Mouse (Mus musculus) telencephalon, adult 2 months (tissue): ENCODE results near the gene Dhx57.
"Not testable (repeated sequence)": the region's sequence is repeated elsewhere in the genome, so short reads cannot be mapped to it uniquely, and the experiment has no call there.

Experiments
- DNase-seq: peaks from one replicate; pipeline ENCODE4 v3.0.0-alpha.2; 2011; ENCODE audit warnings: low read depth, low spot score

Dhx57 gene

DNA sequence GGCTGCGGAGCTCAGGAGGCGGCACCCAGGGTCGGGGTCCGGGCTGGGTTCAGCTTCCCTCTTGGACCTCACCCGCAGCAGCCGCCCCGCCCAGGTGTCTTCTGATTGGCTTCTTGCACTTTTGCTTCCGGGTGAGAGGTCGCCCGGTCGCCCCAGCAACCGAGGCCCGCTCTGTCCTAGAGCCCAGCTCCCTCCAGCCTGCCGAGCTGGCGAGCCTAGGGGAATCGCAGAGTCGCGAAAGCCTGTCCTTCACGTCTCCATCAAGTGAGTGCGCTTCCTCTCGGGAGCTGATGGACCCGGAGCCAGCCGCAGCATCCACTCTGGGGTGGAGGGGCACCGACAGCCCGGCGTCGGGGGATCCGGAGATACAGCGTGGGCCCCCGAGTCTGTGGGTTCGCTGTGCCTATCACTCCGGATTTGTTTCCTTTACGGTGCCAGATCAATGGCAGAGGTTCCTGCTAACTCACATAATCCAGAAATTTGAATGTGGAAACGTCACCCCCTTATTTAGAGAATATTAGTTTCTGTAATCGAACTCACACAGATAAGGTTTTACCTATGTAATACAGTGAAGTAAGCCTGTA, at the start of gene Dhx57, which contains the start of gene Morn2:
Gene Dhx57 (minus strand): TSS at position 403 of the 584 bp plus-strand sequence.
Gene Morn2 (plus strand): TSS at position 130 of the 584 bp plus-strand sequence.
- peak; percentile 85 for DNase-seq

- DNase-seq = peak; percentile 13
These were observed 42.1 kb upstream of the Dhx57 start for GRCm38 (mm10) chr17:80332386-80332785.

- DNase-seq = no peak
These were observed 36.2 kb upstream of the Dhx57 start for GRCm38 (mm10) chr17:80326431-80326830.

GRCm38 (mm10) chr17:80325456-80325855, 35.2 kb upstream of the Dhx57 start:
- DNase-seq = no peak

DNA sequence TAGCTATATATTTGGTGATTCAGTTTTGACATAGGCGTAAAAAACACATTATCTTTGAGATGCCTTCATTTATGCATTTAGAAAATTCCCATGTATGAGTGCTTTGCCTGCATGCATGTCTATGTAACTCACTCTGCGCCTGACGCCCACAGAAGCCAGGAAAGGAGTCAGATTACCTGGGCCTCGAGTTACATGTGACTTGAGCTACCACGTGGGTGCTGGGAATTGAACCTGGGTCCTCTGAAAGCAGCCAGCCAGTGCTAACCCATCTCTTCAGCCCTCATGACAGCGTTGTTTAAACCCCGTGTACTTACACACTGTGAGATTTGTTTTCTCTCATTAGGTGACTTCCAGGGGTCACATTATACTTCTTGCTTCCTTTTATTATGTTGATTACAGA, 34.2 kb upstream of the Dhx57 start:
- no peak for DNase-seq

GRCm38 (mm10) chr17:80323658-80324057, 33.4 kb upstream of the Dhx57 start:
- no peak for DNase-seq

DNA sequence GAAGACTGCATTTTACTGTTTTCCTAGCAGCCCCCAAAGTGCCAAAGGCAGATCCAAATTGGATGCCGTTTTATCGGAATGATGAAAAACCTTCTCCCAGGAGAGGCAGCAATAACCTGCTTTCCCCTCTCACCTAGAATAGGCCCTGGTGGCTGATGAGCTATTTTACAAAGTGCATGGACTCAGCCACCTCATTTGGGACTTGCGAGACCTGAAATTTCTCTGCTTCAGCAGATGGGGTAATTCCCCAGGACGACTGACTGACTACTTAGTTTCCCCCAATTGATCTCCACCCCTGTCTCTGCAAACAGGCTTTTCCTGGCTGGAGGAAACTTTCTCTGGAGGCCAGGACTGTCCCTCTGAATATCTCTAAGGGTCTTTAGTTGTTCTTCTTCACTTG, 32.7 kb upstream of the Dhx57 start:
- no peak for DNase-seq

- DNase-seq = no peak
These were observed 32.0 kb upstream of the Dhx57 start for GRCm38 (mm10) chr17:80322228-80322627.

DNA sequence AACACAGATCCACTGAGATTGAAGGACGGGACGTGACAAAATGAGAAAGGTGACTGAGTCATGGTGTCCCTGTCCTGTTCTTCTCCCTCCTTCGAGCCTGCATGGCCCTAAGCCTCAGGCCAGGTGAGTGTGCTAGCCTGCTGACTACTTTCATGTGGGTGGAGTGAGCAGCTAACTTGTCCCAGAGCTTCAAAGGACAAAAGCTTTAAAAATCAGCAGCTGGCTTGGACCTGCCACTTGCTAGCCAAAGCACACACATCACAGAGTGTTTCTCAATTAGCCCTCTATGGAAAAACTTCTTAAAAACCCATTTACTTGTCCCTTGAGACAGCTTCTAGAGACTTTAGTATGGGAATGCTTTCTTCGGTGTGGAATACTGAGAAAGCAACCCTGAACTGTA, 22.1 kb upstream of the Dhx57 start:
- DNase-seq = no peak

DNA sequence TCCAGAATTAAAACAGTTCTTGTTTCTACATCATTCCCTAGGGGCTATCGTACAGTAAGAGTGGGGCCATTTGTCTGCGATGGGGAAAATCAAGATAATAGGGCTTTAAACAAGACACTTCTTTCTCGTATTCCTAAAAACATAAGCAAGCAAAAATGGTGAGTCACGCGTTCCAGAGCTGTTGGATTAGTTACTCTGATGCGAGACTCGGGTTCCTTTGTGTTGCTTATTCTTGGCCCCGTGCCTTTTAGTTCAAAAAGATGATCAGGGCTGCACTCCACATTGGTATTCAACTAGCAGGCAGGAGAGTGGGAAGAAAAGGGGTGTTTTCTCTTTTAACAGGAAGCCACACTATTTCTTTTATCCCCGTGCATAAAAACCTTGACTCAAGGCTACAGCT, 21.5 kb upstream of the Dhx57 start:
- no peak for DNase-seq

GRCm38 (mm10) chr17:80307251-80307650, 17.0 kb upstream of the Dhx57 start, which contains the start of gene Arhgef33:
Arhgef33 (plus strand) TSS chr17:80307407.
- DNase-seq = no peak

DNA sequence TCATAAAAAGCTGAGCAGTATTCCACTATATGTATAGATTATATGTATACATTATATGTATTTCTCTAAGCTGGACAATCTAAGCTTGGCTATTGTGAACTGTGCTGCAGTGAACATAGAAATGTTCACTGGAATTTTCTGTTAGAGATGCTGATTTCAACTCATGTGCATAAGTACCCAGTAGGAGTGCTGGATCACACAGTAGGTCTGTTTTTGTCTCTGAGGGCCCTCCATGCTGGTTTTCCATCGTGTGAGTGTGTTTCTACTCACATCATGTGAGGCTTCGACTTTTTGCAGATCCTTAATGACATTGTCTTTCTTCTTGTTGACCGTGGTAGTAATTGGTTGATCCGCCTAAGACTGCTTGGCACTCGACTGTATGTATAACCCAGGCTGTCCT, 8.6 kb upstream of the Dhx57 start:
- no peak for DNase-seq

GRCm38 (mm10) chr17:80295258-80295657, 5.0 kb upstream of the Dhx57 start:
- DNase-seq = no peak

- DNase-seq = peak; percentile 53
These were observed 872 bp upstream of the Dhx57 start for GRCm38 (mm10) chr17:80291148-80291547.

GRCm38 (mm10) chr17:80289280-80290073, 799 bp downstream of the Dhx57 start:
- no peak for DNase-seq

- DNase-seq = no peak
These were observed 2.3 kb downstream of the Dhx57 start for GRCm38 (mm10) chr17:80288012-80288411.

- no peak for DNase-seq
These were observed 5.8 kb downstream of the Dhx57 start for GRCm38 (mm10) chr17:80284446-80284845.

DNA sequence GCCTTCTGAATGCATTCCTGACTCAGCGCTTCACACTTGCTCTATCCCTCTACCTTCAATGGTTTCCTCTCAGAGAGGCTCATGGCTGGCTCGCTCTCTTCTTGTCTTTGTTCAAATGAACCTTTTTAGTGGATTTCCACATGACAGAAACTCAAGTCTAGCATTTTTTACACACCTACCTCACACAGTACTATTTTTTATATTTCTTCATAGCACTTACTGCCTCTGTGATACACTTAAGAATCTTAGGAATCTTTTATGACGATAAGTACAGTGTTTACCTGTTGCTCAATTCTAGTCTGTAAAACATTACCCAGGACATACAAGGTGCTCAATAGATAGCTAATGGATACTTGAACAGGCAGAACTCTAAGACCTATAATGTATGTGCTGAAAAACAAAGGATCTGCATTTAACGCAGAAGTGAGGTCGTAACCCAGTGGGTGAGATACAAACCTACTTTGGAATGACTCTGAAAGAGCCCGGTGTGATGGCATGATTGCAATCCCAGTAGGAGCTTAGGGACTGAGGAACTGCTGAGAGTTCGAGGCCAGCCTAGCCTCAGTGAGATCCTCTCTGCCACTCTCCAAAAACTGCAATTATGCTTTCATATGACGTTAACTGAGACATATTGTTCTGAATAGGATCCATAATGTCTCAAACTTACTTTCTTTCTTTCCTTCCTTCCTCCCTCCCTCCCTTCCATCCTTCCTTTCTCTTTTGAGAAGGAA, 10.8 kb downstream of the Dhx57 start:
- no peak for DNase-seq

DNA sequence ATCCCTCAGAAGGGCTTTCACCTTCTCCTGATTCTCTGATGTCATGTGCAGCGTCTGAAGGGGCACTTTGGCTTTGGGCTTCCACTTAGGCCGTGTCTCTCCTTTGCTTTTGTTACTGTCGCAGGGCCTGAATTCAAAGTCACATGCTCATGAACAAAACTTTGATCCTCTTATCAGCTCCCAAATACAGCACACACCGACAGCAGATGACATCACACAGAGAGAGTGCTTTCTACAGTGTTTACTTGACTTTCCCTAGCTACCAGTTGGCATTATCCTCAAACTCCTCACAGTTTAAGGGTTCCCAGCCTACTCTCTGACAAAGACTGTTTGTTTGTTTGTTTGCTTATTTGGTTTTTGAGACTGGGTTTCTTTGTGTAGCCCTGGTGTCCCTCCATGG, 12.0 kb downstream of the Dhx57 start:
- no peak for DNase-seq

DNA sequence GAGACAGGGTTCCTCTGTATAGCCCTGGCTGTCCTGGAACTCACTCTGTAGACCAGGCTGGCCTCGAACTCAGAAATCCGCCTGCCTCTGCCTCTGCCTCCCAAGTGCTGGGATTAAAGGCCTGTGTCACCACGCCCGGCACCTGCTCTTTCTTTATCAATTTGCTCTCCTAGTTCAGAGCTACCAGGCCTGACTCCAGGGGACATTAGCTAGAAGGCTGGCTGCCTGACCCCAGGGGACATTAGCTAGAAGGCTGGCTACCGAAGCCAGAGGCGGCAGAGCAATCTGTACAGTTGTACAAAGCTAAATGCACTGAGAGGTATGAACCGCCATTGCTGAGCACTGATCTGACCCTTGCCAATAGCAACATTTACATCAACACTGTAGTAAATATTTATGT, 19.7 kb downstream of the Dhx57 start:
- not testable (repeated sequence) for DNase-seq

DNA sequence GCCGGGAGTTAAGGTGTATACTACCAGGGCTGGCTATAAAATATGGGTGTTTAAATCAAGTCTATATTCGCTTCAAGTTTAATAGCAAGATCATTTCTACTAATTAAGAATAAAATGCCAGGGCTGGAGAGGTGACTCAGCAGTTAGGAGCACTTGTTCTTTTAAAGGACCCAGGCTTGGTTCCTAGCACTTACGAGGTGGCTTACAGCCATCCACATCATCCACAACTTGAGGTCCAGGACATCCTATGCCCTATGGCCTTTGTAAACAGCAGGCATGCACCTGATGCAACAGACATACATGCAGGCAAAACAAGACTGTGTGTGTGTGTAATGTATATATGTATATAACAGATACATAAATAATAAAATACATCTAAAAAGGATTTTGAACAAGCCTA, 22.1 kb downstream of the Dhx57 start:
- DNase-seq = no peak

DNA sequence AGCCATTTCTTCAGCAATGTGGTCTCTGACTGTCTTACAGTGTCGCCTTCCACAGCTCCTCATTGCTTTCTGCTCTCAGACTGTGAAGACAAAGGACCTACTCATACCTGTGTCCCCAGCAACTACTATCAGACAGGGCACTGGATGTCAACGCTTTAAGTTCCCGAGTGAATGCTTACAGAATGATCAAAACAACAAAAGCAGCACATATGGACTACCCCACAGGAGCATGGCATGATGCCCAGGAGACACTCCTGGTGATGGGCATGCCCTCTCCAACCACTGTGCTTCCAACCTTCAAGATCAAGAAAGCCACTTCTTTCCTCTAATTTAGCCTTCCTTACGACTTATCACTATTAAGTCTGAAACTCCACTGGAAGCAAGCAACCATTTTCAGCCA, 23.2 kb downstream of the Dhx57 start:
- DNase-seq = no peak

DNA sequence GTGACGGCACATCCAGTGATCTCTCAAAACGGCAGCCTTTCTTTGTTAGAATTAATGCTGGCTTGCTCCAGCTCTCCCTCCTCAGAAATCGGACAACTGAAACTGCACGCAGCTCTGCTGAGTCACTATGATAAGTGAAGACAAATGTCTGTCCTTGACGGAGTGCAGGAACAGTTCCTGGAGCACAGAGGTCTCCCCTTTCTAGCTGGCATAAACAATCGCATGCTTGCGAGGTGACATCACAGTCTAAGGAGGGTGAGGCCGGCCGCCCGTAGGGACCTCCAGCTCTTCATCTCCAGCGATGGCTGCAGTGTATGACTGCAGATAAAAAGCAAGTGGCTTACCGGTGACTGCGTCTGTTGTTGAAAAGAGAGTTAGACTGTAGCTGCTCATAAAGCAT, 35.1 kb downstream of the Dhx57 start:
- no peak for DNase-seq
